Mouse (Mus musculus): ENCODE results near the gene Stam2. TPM values are rescaled to one million over a fixed set of nuclear protein-coding genes. Genes with fewer than 3 reads are reported as not detected.

Gene Stam2
- polyA plus RNA-seq, 1 experiment from 2014 or later: 9.9 TPM

- no peak overlapping the region for H3K4me3 ChIP-seq (ENCODE audit: low read depth, low read length)
- H3K27me3 ChIP-seq (ENCODE audit: insufficient read depth, low read length): no peaks in the 10 kb centered on the region
- no peaks in the 10 kb centered on the region for H3K4me1 ChIP-seq (ENCODE audit: insufficient read depth)
- no peaks in the 10 kb centered on the region for H3K9me3 ChIP-seq (ENCODE audit: low read length)
- DNase-seq: no peak
- no peak overlapping the region for H3K9ac ChIP-seq (replicated peaks)
- no peak for ATAC-seq
- no peak overlapping the region for H3K27ac ChIP-seq (ENCODE audit: low read depth)
- WGBS (ENCODE audit: insufficient replicate concordance): 14% methylated on average over 3 of the region's 3 CpGs
- no peaks in the 10 kb centered on the region for H3K36me3 ChIP-seq (replicated peaks; ENCODE audit: insufficient read depth, low read length)
- no peak overlapping the region for H3K4me2 ChIP-seq (ENCODE audit: low read depth, low read length)
- TF ChIP-seq CTCF (IDR thresholded peaks at IDR 0.05; ENCODE audit: low read depth) (peak; percentile 78), EP300 (IDR thresholded peaks at IDR 0.05; ENCODE audit: low read depth) (no peak)
Observed at GRCm38 (mm10) chr2:52756691-52757090, 14.6 kb upstream of the Stam2 start.

GRCm38 (mm10) chr2:52753573-52754317, 11.7 kb upstream of the Stam2 start:
- no peak for DNase-seq
- Histone ChIP-seq H3K4me3 (ENCODE audit: low read depth, low read length) (no peak overlapping the region), H3K27ac (ENCODE audit: low read depth) (no peak overlapping the region)

GRCm38 (mm10) chr2:52744099-52744498, 2.0 kb upstream of the Stam2 start:
- peaks cover 10% of the 10 kb centered on the region for H3K4me1 ChIP-seq (ENCODE audit: insufficient read depth)
- peak; percentile 35; the same call in 1 of the 2 replicates for TF ChIP-seq CTCF (IDR thresholded peaks at IDR 0.05; ENCODE audit: low read depth)
- no peak for TF ChIP-seq EP300 (IDR thresholded peaks at IDR 0.05; ENCODE audit: low read depth)
- ATAC-seq: no peak
- H3K36me3 ChIP-seq (replicated peaks; ENCODE audit: insufficient read depth, low read length): no peaks in the 10 kb centered on the region
- no peak overlapping the region for H3K4me3 ChIP-seq (ENCODE audit: low read depth, low read length)
- no peak for DNase-seq
- no peaks in the 10 kb centered on the region for H3K27me3 ChIP-seq (ENCODE audit: insufficient read depth, low read length)
- H3K9me3 ChIP-seq (ENCODE audit: low read length): no peaks in the 10 kb centered on the region
- no peak overlapping the region for H3K9ac ChIP-seq (replicated peaks)
- no peak overlapping the region for H3K4me2 ChIP-seq (ENCODE audit: low read depth, low read length)
- H3K27ac ChIP-seq (ENCODE audit: low read depth): no peak overlapping the region

More at GRCm38 (mm10) chr2:52753573-52754317, 11.7 kb upstream of the Stam2 start:
- Histone ChIP-seq H3K36me3 (replicated peaks; ENCODE audit: insufficient read depth, low read length) (no peaks in the 10 kb centered on the region), H3K4me2 (ENCODE audit: low read depth, low read length) (no peak overlapping the region), H3K4me1 (ENCODE audit: insufficient read depth) (no peaks in the 10 kb centered on the region), H3K27me3 (ENCODE audit: insufficient read depth, low read length) (no peaks in the 10 kb centered on the region), H3K9ac (replicated peaks) (no peak overlapping the region), H3K9me3 (ENCODE audit: low read length) (no peaks in the 10 kb centered on the region)
- no peak for TF ChIP-seq EP300 (IDR thresholded peaks at IDR 0.05; ENCODE audit: low read depth)
- no peak for TF ChIP-seq CTCF (IDR thresholded peaks at IDR 0.05; ENCODE audit: low read depth)
- 62% methylated on average over 3 of the region's 3 CpGs for WGBS (ENCODE audit: insufficient replicate concordance)
- no peak for ATAC-seq

- peak; percentile 91 for ATAC-seq
- Histone ChIP-seq H3K36me3 (replicated peaks; ENCODE audit: insufficient read depth, low read length) (no peaks in the 10 kb centered on the region), H3K27me3 (ENCODE audit: insufficient read depth, low read length) (no peaks in the 10 kb centered on the region), H3K4me3 (ENCODE audit: low read depth, low read length) (peak overlapping the region; percentile 95), H3K27ac (ENCODE audit: low read depth) (peak overlapping the region; percentile 94), H3K9me3 (ENCODE audit: low read length) (no peaks in the 10 kb centered on the region), H3K9ac (replicated peaks) (peak overlapping the region; percentile 90), H3K4me2 (ENCODE audit: low read depth, low read length) (peak overlapping the region; percentile 86), H3K4me1 (ENCODE audit: insufficient read depth) (peaks cover 10% of the 10 kb centered on the region)
- no peak for TF ChIP-seq EP300 (IDR thresholded peaks at IDR 0.05; ENCODE audit: low read depth)
- TF ChIP-seq CTCF (IDR thresholded peaks at IDR 0.05; ENCODE audit: low read depth): 0 out of 2 replicates have a peak, but pooled peaks have one; percentile 26
- WGBS (ENCODE audit: insufficient replicate concordance): 3% methylated on average over 41 of the region's 54 CpGs
- DNase-seq: no peak
Observed at GRCm38 (mm10) chr2:52741681-52742255, 313 bp downstream of the Stam2 start.

- no peaks in the 10 kb centered on the region for H3K9me3 ChIP-seq (ENCODE audit: low read length)
- no peak overlapping the region for H3K9ac ChIP-seq (replicated peaks)
- no peak for TF ChIP-seq EP300 (IDR thresholded peaks at IDR 0.05; ENCODE audit: low read depth)
- TF ChIP-seq CTCF (IDR thresholded peaks at IDR 0.05; ENCODE audit: low read depth): no peak
- peaks cover 10% of the 10 kb centered on the region for H3K4me1 ChIP-seq (ENCODE audit: insufficient read depth)
- ATAC-seq (no peak), DNase-seq (no peak)
- H3K4me2 ChIP-seq (ENCODE audit: low read depth, low read length): peak overlapping the region; percentile 86
- no peak overlapping the region for H3K27ac ChIP-seq (ENCODE audit: low read depth)
- no peaks in the 10 kb centered on the region for H3K36me3 ChIP-seq (replicated peaks; ENCODE audit: insufficient read depth, low read length)
- no peak overlapping the region for H3K4me3 ChIP-seq (ENCODE audit: low read depth, low read length)
- WGBS (ENCODE audit: insufficient replicate concordance): 69% methylated on average over 4 of the region's 4 CpGs
- H3K27me3 ChIP-seq (ENCODE audit: insufficient read depth, low read length): no peaks in the 10 kb centered on the region
Observed at GRCm38 (mm10) chr2:52740596-52740995, 1.5 kb downstream of the Stam2 start.

GRCm38 (mm10) chr2:52734504-52734903, 7.6 kb downstream of the Stam2 start:
- no peak overlapping the region for H3K4me3 ChIP-seq (ENCODE audit: low read depth, low read length)
- ATAC-seq: no peak
- no peak overlapping the region for H3K9ac ChIP-seq (replicated peaks)
- no peak overlapping the region for H3K4me2 ChIP-seq (ENCODE audit: low read depth, low read length)
- H3K4me1 ChIP-seq (ENCODE audit: insufficient read depth): no peaks in the 10 kb centered on the region
- WGBS (ENCODE audit: insufficient replicate concordance): 85% methylated on average over 7 of the region's 7 CpGs
- H3K27me3 ChIP-seq (ENCODE audit: insufficient read depth, low read length): no peaks in the 10 kb centered on the region
- no peaks in the 10 kb centered on the region for H3K9me3 ChIP-seq (ENCODE audit: low read length)
- DNase-seq: no peak
- H3K36me3 ChIP-seq (replicated peaks; ENCODE audit: insufficient read depth, low read length): no peaks in the 10 kb centered on the region
- H3K27ac ChIP-seq (ENCODE audit: low read depth): no peak overlapping the region
- TF ChIP-seq EP300 (IDR thresholded peaks at IDR 0.05; ENCODE audit: low read depth) (no peak), CTCF (IDR thresholded peaks at IDR 0.05; ENCODE audit: low read depth) (no peak)

Data from liver, postnatal 0 days (tissue).